Mouse (Mus musculus): ENCODE measurements around the gene Mettl23. TPM values are rescaled to one million over a fixed set of nuclear protein-coding genes. Genes with fewer than 3 reads are reported as not detected.

Gene Mettl23
- polyA plus RNA-seq, 1 experiment: 27.5 TPM

DNA sequence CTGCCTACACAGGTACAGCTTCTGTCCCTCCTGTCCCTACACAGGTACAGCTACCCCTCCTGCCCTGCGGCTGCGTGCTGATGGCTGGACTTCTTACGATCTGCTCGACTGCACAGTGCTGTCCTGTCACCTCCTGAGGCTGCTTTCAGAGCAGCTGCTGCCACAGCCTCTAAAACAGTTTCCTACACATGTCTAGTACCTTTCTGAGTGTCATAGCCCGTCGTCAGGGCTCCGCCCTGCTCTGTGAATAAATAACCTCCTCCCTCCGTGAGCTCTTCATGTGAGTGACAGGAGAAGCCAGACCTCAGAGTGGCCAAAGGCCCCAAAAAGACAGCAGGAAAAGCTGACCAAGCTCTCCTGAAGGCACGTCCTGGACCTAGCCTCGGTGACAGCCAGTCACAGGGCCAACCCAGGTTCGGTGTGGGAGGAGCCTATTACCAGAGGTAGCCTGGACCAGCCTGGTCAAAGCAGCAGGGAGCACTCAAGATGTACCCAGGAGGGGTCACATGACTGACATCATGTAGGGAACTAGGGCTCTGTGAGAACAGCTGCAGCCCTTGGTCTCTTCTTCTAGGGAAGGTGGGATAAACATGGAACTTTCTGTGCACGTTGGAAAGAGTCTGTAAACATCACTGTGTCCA lies 23.0 kb downstream of the Mettl23 start:
- Histone ChIP-seq H3K4me3 (ENCODE audit: low read depth, low read length) (no peak overlapping the region), H3K36me3 (ENCODE audit: control insufficient read depth, insufficient read depth, low read length, poor library complexity, severe bottlenecking) (no peaks in the 10 kb centered on the region), H3K9ac (ENCODE audit: low read depth, poor library complexity, severe bottlenecking) (no peak overlapping the region), H3K4me1 (ENCODE audit: control insufficient read depth, insufficient read depth, low read length) (no peaks in the 10 kb centered on the region), H3K9me3 (replicated peaks; ENCODE audit: control insufficient read depth, insufficient read depth, low read length, poor library complexity, severe bottlenecking) (no peaks in the 10 kb centered on the region), H3K27me3 (ENCODE audit: control insufficient read depth, insufficient read depth, low read length, poor library complexity, severe bottlenecking) (no peaks in the 10 kb centered on the region), H3K27ac (ENCODE audit: insufficient read depth, low read length) (no peak overlapping the region)
- TF ChIP-seq CTCF (IDR thresholded peaks at IDR 0.05; ENCODE audit: low read depth, low read length): no peak
- no peak for TF ChIP-seq EP300 (IDR thresholded peaks at IDR 0.05; ENCODE audit: insufficient read depth, low read depth, low read length)
- TF ChIP-seq POLR2A (IDR thresholded peaks at IDR 0.05; ENCODE audit: insufficient read depth, low read length): no peak

DNA sequence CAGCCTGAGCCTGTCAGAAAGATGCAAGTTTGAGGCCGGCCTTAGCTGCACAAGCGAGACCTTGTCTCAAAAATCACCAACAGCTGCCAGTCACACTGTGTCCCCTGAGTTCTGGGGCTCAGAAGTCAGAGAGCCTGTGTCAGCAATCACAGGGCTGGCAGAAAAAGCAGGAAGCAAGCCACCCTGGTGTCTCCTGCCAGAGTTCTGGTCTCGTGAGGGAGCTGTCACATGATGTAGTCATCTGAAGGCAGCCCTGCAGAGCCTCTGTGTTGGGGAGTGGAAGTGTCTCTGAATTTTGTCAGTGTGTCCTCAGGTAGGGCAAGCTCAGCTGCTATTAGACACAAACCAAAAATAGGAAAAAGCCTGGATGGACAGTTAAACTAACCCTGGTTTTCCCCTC lies 25.1 kb downstream of the Mettl23 start:
- Histone ChIP-seq H3K36me3 (ENCODE audit: control insufficient read depth, insufficient read depth, low read length, poor library complexity, severe bottlenecking) (no peaks in the 10 kb centered on the region), H3K9ac (ENCODE audit: low read depth, poor library complexity, severe bottlenecking) (no peak overlapping the region), H3K4me3 (ENCODE audit: low read depth, low read length) (no peak overlapping the region), H3K4me1 (ENCODE audit: control insufficient read depth, insufficient read depth, low read length) (no peaks in the 10 kb centered on the region), H3K27ac (ENCODE audit: insufficient read depth, low read length) (no peak overlapping the region), H3K27me3 (ENCODE audit: control insufficient read depth, insufficient read depth, low read length, poor library complexity, severe bottlenecking) (no peaks in the 10 kb centered on the region), H3K9me3 (replicated peaks; ENCODE audit: control insufficient read depth, insufficient read depth, low read length, poor library complexity, severe bottlenecking) (no peaks in the 10 kb centered on the region)
- no peak for TF ChIP-seq EP300 (IDR thresholded peaks at IDR 0.05; ENCODE audit: insufficient read depth, low read depth, low read length)
- no peak for TF ChIP-seq CTCF (IDR thresholded peaks at IDR 0.05; ENCODE audit: low read depth, low read length)
- no peak for TF ChIP-seq POLR2A (IDR thresholded peaks at IDR 0.05; ENCODE audit: insufficient read depth, low read length)

- no peaks in the 10 kb centered on the region for H3K36me3 ChIP-seq (ENCODE audit: control insufficient read depth, insufficient read depth, low read length, poor library complexity, severe bottlenecking)
- H3K27me3 ChIP-seq (ENCODE audit: control insufficient read depth, insufficient read depth, low read length, poor library complexity, severe bottlenecking): no peaks in the 10 kb centered on the region
- H3K4me3 ChIP-seq (ENCODE audit: low read depth, low read length): no peak overlapping the region
- no peak overlapping the region for H3K27ac ChIP-seq (ENCODE audit: insufficient read depth, low read length)
- H3K9ac ChIP-seq (ENCODE audit: low read depth, poor library complexity, severe bottlenecking): no peak overlapping the region
- H3K4me1 ChIP-seq (ENCODE audit: control insufficient read depth, insufficient read depth, low read length): no peaks in the 10 kb centered on the region
- TF ChIP-seq POLR2A (IDR thresholded peaks at IDR 0.05; ENCODE audit: insufficient read depth, low read length) (no peak), EP300 (IDR thresholded peaks at IDR 0.05; ENCODE audit: insufficient read depth, low read depth, low read length) (no peak), CTCF (IDR thresholded peaks at IDR 0.05; ENCODE audit: low read depth, low read length) (no peak)
- H3K9me3 ChIP-seq (replicated peaks; ENCODE audit: control insufficient read depth, insufficient read depth, low read length, poor library complexity, severe bottlenecking): no peaks in the 10 kb centered on the region
These were observed 26.1 kb downstream of the Mettl23 start for GRCm38 (mm10) chr11:116869223-116869622.

DNA sequence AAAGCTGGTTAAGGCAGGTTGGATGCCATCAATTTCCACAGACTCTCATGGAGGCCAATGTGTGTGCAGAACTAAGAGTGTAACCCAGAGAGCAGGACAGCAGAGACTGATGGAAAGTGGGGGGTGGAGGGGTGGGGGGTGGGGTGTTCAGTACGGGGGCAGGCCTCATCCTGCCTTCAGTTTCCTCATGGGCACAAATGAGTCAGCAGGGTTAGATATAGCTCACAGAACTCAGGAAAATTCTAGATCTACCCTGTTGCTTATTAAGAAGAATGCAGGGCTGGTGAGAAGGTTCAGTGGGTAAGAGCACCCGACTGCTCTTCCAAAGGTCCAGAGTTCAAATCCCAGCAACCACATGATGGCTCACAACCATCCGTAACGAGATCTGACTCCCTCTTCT lies 26.6 kb downstream of the Mettl23 start:
- TF ChIP-seq EP300 (IDR thresholded peaks at IDR 0.05; ENCODE audit: insufficient read depth, low read depth, low read length): no peak
- TF ChIP-seq CTCF (IDR thresholded peaks at IDR 0.05; ENCODE audit: low read depth, low read length): no peak
- TF ChIP-seq POLR2A (IDR thresholded peaks at IDR 0.05; ENCODE audit: insufficient read depth, low read length): no peak
- Histone ChIP-seq H3K27me3 (ENCODE audit: control insufficient read depth, insufficient read depth, low read length, poor library complexity, severe bottlenecking) (no peaks in the 10 kb centered on the region), H3K36me3 (ENCODE audit: control insufficient read depth, insufficient read depth, low read length, poor library complexity, severe bottlenecking) (no peaks in the 10 kb centered on the region), H3K9ac (ENCODE audit: low read depth, poor library complexity, severe bottlenecking) (no peak overlapping the region), H3K4me1 (ENCODE audit: control insufficient read depth, insufficient read depth, low read length) (no peaks in the 10 kb centered on the region), H3K27ac (ENCODE audit: insufficient read depth, low read length) (no peak overlapping the region), H3K9me3 (replicated peaks; ENCODE audit: control insufficient read depth, insufficient read depth, low read length, poor library complexity, severe bottlenecking) (no peaks in the 10 kb centered on the region), H3K4me3 (ENCODE audit: low read depth, low read length) (no peak overlapping the region)

GRCm38 (mm10) chr11:116871538-116871937 lies 28.5 kb downstream of the Mettl23 start:
- no peaks in the 10 kb centered on the region for H3K9me3 ChIP-seq (replicated peaks; ENCODE audit: control insufficient read depth, insufficient read depth, low read length, poor library complexity, severe bottlenecking)
- no peak for TF ChIP-seq CTCF (IDR thresholded peaks at IDR 0.05; ENCODE audit: low read depth, low read length)
- no peak for TF ChIP-seq EP300 (IDR thresholded peaks at IDR 0.05; ENCODE audit: insufficient read depth, low read depth, low read length)
- no peak for TF ChIP-seq POLR2A (IDR thresholded peaks at IDR 0.05; ENCODE audit: insufficient read depth, low read length)
- H3K4me1 ChIP-seq (ENCODE audit: control insufficient read depth, insufficient read depth, low read length): no peaks in the 10 kb centered on the region
- H3K9ac ChIP-seq (ENCODE audit: low read depth, poor library complexity, severe bottlenecking): no peak overlapping the region
- no peak overlapping the region for H3K27ac ChIP-seq (ENCODE audit: insufficient read depth, low read length)
- H3K27me3 ChIP-seq (ENCODE audit: control insufficient read depth, insufficient read depth, low read length, poor library complexity, severe bottlenecking): no peaks in the 10 kb centered on the region
- H3K4me3 ChIP-seq (ENCODE audit: low read depth, low read length): no peak overlapping the region
- no peaks in the 10 kb centered on the region for H3K36me3 ChIP-seq (ENCODE audit: control insufficient read depth, insufficient read depth, low read length, poor library complexity, severe bottlenecking)

- TF ChIP-seq CTCF (IDR thresholded peaks at IDR 0.05; ENCODE audit: low read depth, low read length) (no peak), POLR2A (IDR thresholded peaks at IDR 0.05; ENCODE audit: insufficient read depth, low read length) (no peak), EP300 (IDR thresholded peaks at IDR 0.05; ENCODE audit: insufficient read depth, low read depth, low read length) (no peak)
- H3K36me3 ChIP-seq (ENCODE audit: control insufficient read depth, insufficient read depth, low read length, poor library complexity, severe bottlenecking): no peaks in the 10 kb centered on the region
- H3K4me1 ChIP-seq (ENCODE audit: control insufficient read depth, insufficient read depth, low read length): no peaks in the 10 kb centered on the region
- no peaks in the 10 kb centered on the region for H3K27me3 ChIP-seq (ENCODE audit: control insufficient read depth, insufficient read depth, low read length, poor library complexity, severe bottlenecking)
- H3K9me3 ChIP-seq (replicated peaks; ENCODE audit: control insufficient read depth, insufficient read depth, low read length, poor library complexity, severe bottlenecking): no peaks in the 10 kb centered on the region
- no peak overlapping the region for H3K9ac ChIP-seq (ENCODE audit: low read depth, poor library complexity, severe bottlenecking)
- H3K27ac ChIP-seq (ENCODE audit: insufficient read depth, low read length): no peak overlapping the region
- no peak overlapping the region for H3K4me3 ChIP-seq (ENCODE audit: low read depth, low read length)
These were observed 30.9 kb downstream of the Mettl23 start for GRCm38 (mm10) chr11:116873987-116874386.
